Mouse (Mus musculus): ENCODE measurements at regions not wholly inside any gene's neighbourhood (a gene's known extent, or its start where the extent isn't known, plus 50 kb on each side); places are given as distances from the start of the nearest gene placed in this dataset.
A peak's percentile ranks its signal among the peaks of the same experiment; 100 is the strongest.

GRCm38 (mm10) chr5:91198620-91199019, 59.2 kb downstream of the Areg start:
- Histone ChIP-seq H3K27ac (ENCODE audit: control insufficient read depth, insufficient read depth, low read depth, low read length) (no peak overlapping the region), H3K36me3 (ENCODE audit: control insufficient read depth, insufficient read depth, low read length) (no peaks in the 10 kb centered on the region), H3K27me3 (ENCODE audit: control insufficient read depth, insufficient read depth, low read length) (no peaks in the 10 kb centered on the region), H3K4me1 (ENCODE audit: control insufficient read depth, insufficient read depth, low read length) (no peaks in the 10 kb centered on the region), H3K4me3 (ENCODE audit: control insufficient read depth, low read depth, low read length) (no peak overlapping the region; the same call in 1 of the 2 replicates)
- no peak for TF ChIP-seq POLR2A (IDR thresholded peaks at IDR 0.05; ENCODE audit: control insufficient read depth, low read depth, low read length)
- TF ChIP-seq CTCF (IDR thresholded peaks at IDR 0.05; ENCODE audit: control insufficient read depth, insufficient read depth, insufficient replicate concordance, low read depth, low read length) = peak; percentile 29; the same call in 1 of the 2 replicates

- Histone ChIP-seq H3K27me3 (ENCODE audit: control insufficient read depth, insufficient read depth, low read length) (no peaks in the 10 kb centered on the region), H3K27ac (ENCODE audit: control insufficient read depth, insufficient read depth, low read depth, low read length) (no peak overlapping the region), H3K36me3 (ENCODE audit: control insufficient read depth, insufficient read depth, low read length) (no peaks in the 10 kb centered on the region), H3K4me1 (ENCODE audit: control insufficient read depth, insufficient read depth, low read length) (no peaks in the 10 kb centered on the region), H3K4me3 (ENCODE audit: control insufficient read depth, low read depth, low read length) (no peak overlapping the region)
- TF ChIP-seq CTCF (IDR thresholded peaks at IDR 0.05; ENCODE audit: control insufficient read depth, insufficient read depth, insufficient replicate concordance, low read depth, low read length) (no peak), POLR2A (IDR thresholded peaks at IDR 0.05; ENCODE audit: control insufficient read depth, low read depth, low read length) (no peak)
Observed at GRCm38 (mm10) chr5:91200448-91200847, 61.0 kb downstream of the Areg start.

DNA sequence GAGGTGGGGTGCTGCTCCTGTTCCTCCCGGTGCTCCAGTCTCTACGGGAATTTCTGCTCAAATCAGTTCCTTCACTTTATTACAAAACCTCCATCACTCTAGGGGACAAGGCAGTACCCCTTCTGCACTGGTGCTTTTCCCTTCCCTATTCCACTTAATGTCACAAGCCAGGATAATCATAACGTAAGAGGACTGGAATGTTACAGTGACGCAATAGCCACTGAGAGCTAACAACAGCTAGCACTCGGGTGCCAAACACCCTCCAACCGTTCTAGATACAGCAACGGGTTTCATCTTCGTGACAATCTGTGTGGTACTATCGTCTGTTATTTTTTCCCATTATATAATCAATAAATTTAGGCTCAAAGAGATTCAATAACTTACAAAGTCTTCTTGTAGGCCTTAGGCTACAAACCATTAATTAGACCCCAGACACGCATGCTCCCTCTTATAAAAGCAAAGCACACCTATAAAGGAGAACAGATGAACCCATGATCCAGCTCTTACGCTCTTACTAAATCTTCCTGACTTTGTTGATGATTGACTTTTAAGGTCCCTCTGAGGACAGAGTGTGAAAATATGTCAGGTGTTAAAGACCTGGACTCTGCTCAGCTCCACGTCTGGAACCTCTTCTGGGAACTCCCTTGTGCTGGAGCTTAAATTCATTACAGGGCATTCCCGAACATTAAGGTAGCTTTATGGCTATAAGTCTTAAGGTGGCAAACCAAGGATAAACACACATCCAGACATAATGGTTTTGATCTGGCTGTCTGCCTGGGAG, 65.0 kb downstream of the Areg start:
- Histone ChIP-seq H3K27ac (ENCODE audit: control insufficient read depth, insufficient read depth, low read depth, low read length) (no peak overlapping the region), H3K27me3 (ENCODE audit: control insufficient read depth, insufficient read depth, low read length) (no peaks in the 10 kb centered on the region), H3K4me1 (ENCODE audit: control insufficient read depth, insufficient read depth, low read length) (no peaks in the 10 kb centered on the region), H3K4me3 (ENCODE audit: control insufficient read depth, low read depth, low read length) (no peak overlapping the region), H3K36me3 (ENCODE audit: control insufficient read depth, insufficient read depth, low read length) (no peaks in the 10 kb centered on the region)
- no peak for TF ChIP-seq POLR2A (IDR thresholded peaks at IDR 0.05; ENCODE audit: control insufficient read depth, low read depth, low read length)
- TF ChIP-seq CTCF (IDR thresholded peaks at IDR 0.05; ENCODE audit: control insufficient read depth, insufficient read depth, insufficient replicate concordance, low read depth, low read length) = no peak

GRCm38 (mm10) chr5:91205350-91205880, 66.0 kb downstream of the Areg start:
- Histone ChIP-seq H3K4me3 (ENCODE audit: control insufficient read depth, low read depth, low read length) (no peak overlapping the region), H3K27ac (ENCODE audit: control insufficient read depth, insufficient read depth, low read depth, low read length) (no peak overlapping the region), H3K27me3 (ENCODE audit: control insufficient read depth, insufficient read depth, low read length) (no peaks in the 10 kb centered on the region), H3K4me1 (ENCODE audit: control insufficient read depth, insufficient read depth, low read length) (no peaks in the 10 kb centered on the region), H3K36me3 (ENCODE audit: control insufficient read depth, insufficient read depth, low read length) (no peaks in the 10 kb centered on the region)
- TF ChIP-seq POLR2A (IDR thresholded peaks at IDR 0.05; ENCODE audit: control insufficient read depth, low read depth, low read length) (no peak), CTCF (IDR thresholded peaks at IDR 0.05; ENCODE audit: control insufficient read depth, insufficient read depth, insufficient replicate concordance, low read depth, low read length) (no peak)

DNA sequence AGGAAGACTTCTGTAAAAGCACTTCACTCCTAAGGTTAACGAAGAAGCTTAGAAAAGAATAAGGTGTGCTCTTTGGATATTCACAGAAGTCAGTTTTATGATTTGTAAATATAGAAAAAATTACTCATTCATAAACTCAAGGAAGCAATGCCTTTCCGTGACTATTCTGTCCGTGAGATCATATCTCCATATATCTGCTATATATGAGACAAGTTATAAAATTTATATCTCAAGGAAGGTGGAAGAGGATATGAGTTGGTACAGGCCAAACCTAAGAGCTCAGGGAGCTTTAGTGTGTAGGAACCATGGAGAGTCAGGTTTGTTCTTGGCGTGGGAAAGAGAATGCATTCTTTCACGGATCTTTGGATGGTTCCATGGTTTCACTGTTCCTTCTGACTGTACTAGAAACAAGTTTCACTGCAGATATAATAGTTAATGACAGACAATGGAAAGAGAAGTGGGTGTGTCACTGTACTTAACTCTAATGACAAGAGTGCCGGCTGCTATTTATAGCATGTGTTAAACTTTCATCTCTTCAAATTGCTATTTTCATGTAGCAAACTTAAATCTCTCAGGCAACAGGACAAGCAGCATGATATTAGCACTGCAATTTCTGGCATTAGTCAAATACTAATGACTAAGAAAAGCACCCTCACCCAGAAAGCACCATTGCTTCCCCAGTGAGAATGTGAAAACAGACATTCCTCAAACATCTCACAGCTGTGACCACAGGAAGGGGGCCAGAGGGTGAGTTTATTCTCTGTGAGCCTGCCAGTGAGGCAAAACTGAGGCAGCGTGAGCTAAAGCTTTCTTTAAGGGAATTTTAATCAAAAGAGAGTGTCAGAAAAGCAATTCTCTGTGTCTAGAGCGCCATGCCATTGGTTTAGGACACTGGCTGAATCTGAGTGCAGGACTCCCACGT, 67.4 kb downstream of the Areg start:
- TF ChIP-seq CTCF (IDR thresholded peaks at IDR 0.05; ENCODE audit: control insufficient read depth, insufficient read depth, insufficient replicate concordance, low read depth, low read length) (no peak), POLR2A (IDR thresholded peaks at IDR 0.05; ENCODE audit: control insufficient read depth, low read depth, low read length) (no peak)
- Histone ChIP-seq H3K36me3 (ENCODE audit: control insufficient read depth, insufficient read depth, low read length) (no peaks in the 10 kb centered on the region), H3K4me3 (ENCODE audit: control insufficient read depth, low read depth, low read length) (no peak overlapping the region), H3K27me3 (ENCODE audit: control insufficient read depth, insufficient read depth, low read length) (no peaks in the 10 kb centered on the region), H3K4me1 (ENCODE audit: control insufficient read depth, insufficient read depth, low read length) (no peaks in the 10 kb centered on the region), H3K27ac (ENCODE audit: control insufficient read depth, insufficient read depth, low read depth, low read length) (no peak overlapping the region)

- TF ChIP-seq CTCF (IDR thresholded peaks at IDR 0.05; ENCODE audit: control insufficient read depth, insufficient read depth, insufficient replicate concordance, low read depth, low read length) (no peak), POLR2A (IDR thresholded peaks at IDR 0.05; ENCODE audit: control insufficient read depth, low read depth, low read length) (no peak)
- H3K4me3 ChIP-seq (ENCODE audit: control insufficient read depth, low read depth, low read length) = no peak overlapping the region
- H3K4me1 ChIP-seq (ENCODE audit: control insufficient read depth, insufficient read depth, low read length) = no peaks in the 10 kb centered on the region
- no peak overlapping the region for H3K27ac ChIP-seq (ENCODE audit: control insufficient read depth, insufficient read depth, low read depth, low read length)
- H3K27me3 ChIP-seq (ENCODE audit: control insufficient read depth, insufficient read depth, low read length) = no peaks in the 10 kb centered on the region
- H3K36me3 ChIP-seq (ENCODE audit: control insufficient read depth, insufficient read depth, low read length) = no peaks in the 10 kb centered on the region
Observed at GRCm38 (mm10) chr5:91220174-91220573, 80.8 kb downstream of the Areg start.

GRCm38 (mm10) chr5:91241656-91242055, 102.3 kb downstream of the Areg start:
- H3K27me3 ChIP-seq (ENCODE audit: control insufficient read depth, insufficient read depth, low read length) = no peaks in the 10 kb centered on the region
- H3K27ac ChIP-seq (ENCODE audit: control insufficient read depth, insufficient read depth, low read depth, low read length) = no peak overlapping the region
- no peak overlapping the region for H3K4me3 ChIP-seq (ENCODE audit: control insufficient read depth, low read depth, low read length)
- TF ChIP-seq POLR2A (IDR thresholded peaks at IDR 0.05; ENCODE audit: control insufficient read depth, low read depth, low read length) (no peak), CTCF (IDR thresholded peaks at IDR 0.05; ENCODE audit: control insufficient read depth, insufficient read depth, insufficient replicate concordance, low read depth, low read length) (no peak)
- no peaks in the 10 kb centered on the region for H3K36me3 ChIP-seq (ENCODE audit: control insufficient read depth, insufficient read depth, low read length)
- H3K4me1 ChIP-seq (ENCODE audit: control insufficient read depth, insufficient read depth, low read length) = no peaks in the 10 kb centered on the region
